In genomic region chr8:114814769-114815736, GRCm38 (mm10) we compare ENCODE assay signal across 12 mouse cellular contexts.
DNase-seq lines count a peak whose midpoint lies in the region; ATAC-seq and TF ChIP-seq lines count a peak whose summit lies in the region.
"Had no signal": no experiment of that assay in that cellular context is flagged by ENCODE, and none has a peak within 500 bp of the region (broad histone marks: within the 10 kb centered on the region; RNA-seq: fewer than 3 reads in every experiment).

No protein-coding gene starts in this region.

- intact Hi-C loops in heart, postnatal 36 days (cut with DNase I): loop anchor here (5.0 kb wide), 1 partner anchor 43 kb away; no protein-coding TSS in a partner anchor

- DNase-seq in heart, adult 18-20 months: peak; percentile 16 to 33
- no peak for DNase-seq in heart, postnatal 36 days
- peak; percentile 68 to 79 for DNase-seq in CD8-positive naive resting alpha-beta T cell, adult 2 months (ENCODE audit: low read depth in 2 of 2, low spot score in 2 of 2)
- no peak for DNase-seq in cerebellum, adult 9-10 months
- DNase-seq in cerebellum, adult 9-11 months: no peak
- no peak for DNase-seq in layer of hippocampus, adult 2 months (ENCODE audit: low spot score in 2 of 2)
- DNase-seq: cerebellum, postnatal 36 days had no signal

- no peak for TF ChIP-seq CTCF in layer of hippocampus, adult 2 months (conservative IDR thresholded peaks at IDR 0.05)

- ATAC-seq in hematopoietic stem cell, adult 5-6 weeks (replicated peaks in 1 of 2; ENCODE audit: insufficient read depth in 1 of 2, low FRiP score in 2 of 2, low TSS enrichment in 1 of 2, low read depth in 1 of 2, poor library complexity in 2 of 2, severe bottlenecking in 2 of 2): peak; percentile 79 to 81
- ATAC-seq in megakaryocyte-erythroid progenitor cell, adult 5-6 weeks (replicated peaks; ENCODE audit: low FRiP score, low TSS enrichment, poor library complexity, severe bottlenecking): peak; percentile 83
- ATAC-seq: forebrain, embryonic 16.5 days; intestine, postnatal 0 days had no signal

- no peak overlapping the region for H3K27ac ChIP-seq in layer of hippocampus, adult 2 months
- H3K27ac ChIP-seq: limb, embryonic 13.5 days had no signal

- no peak overlapping the region for H3K4me3 ChIP-seq in layer of hippocampus, adult 2 months
- H3K4me3 ChIP-seq: limb, embryonic 13.5 days had no signal

Comparison
In these comparisons a context has a peak if more than half of its experiments do, and no peak if none do; other contexts are left out.
1. DNase-seq: peak in heart, adult 18-20 months (2 of 2) and CD8-positive naive resting alpha-beta T cell, adult 2 months (2 of 2); none in heart, postnatal 36 days (0 of 2), cerebellum, adult 9-10 months (single experiment), cerebellum, adult 9-11 months (single experiment) and layer of hippocampus, adult 2 months (0 of 2).